Mouse (Mus musculus) kidney, adult 2 months (tissue): ENCODE measurements at regions not wholly inside any gene's neighbourhood (a gene's known extent, or its start where the extent isn't known, plus 50 kb on each side); places are given as distances from the start of the nearest gene placed in this dataset.

ENCODE experiments used
- DNase-seq: peaks from one replicate; pipeline ENCODE4 v3.0.0; 2021
- H3K27ac ChIP-seq: fragments of 200-500 bp; 2 replicates; pipeline ENCODE4 v1.5.1; 2012; ENCODE audit warnings: low read depth, low read length, control low read depth, inconsistent platforms; ENCODE audit not compliant: insufficient read depth
- H3K27me3 ChIP-seq: fragments of 200-500 bp; replicated peaks from 2 replicates; pipeline ENCODE4 v1.6.1; 2012; ENCODE audit warnings: mild to moderate bottlenecking, moderate library complexity, low read length, inconsistent platforms; ENCODE audit not compliant: control insufficient read depth, insufficient read depth
- H3K36me3 ChIP-seq: fragments of 200-500 bp; 2 replicates; pipeline ENCODE4 v1.6.1; 2012; ENCODE audit warnings: mild to moderate bottlenecking, moderate library complexity, low read length, inconsistent platforms; ENCODE audit not compliant: control insufficient read depth, insufficient read depth
- H3K4me1 ChIP-seq: fragments of 200-500 bp; 2 replicates; pipeline ENCODE4 v1.6.1; 2011; ENCODE audit warnings: low read length; ENCODE audit not compliant: control insufficient read depth, insufficient read depth
- H3K4me3 ChIP-seq: fragments of 200-500 bp; 2 replicates; pipeline ENCODE4 v1.5.1; 2011; ENCODE audit warnings: mild to moderate bottlenecking, low read depth, low read length, control low read depth; ENCODE audit not compliant: insufficient read depth
- CTCF ChIP-seq: fragments of 200-500 bp; conservative IDR thresholded peaks from 2 replicates; pipeline ENCODE4 v1.5.1; 2011; ENCODE audit warnings: low read depth, mild to moderate bottlenecking, control low read depth, low read length, moderate library complexity, mixed read lengths; ENCODE audit not compliant: insufficient read depth, insufficient read length
- POLR2A ChIP-seq: fragments of 200-500 bp; IDR thresholded peaks from one replicate; pipeline ENCODE4 v1.6.1; 2011; ENCODE audit warnings: low read depth, low read length, control low read depth
- WGBS: fragments of 180-500 bp; shearing (Covaris S2); methylation state at CpG from one replicate; pipeline ENCODE4 v1.1.7; 2018; 5-methylcytosine and 5-hydroxymethylcytosine counted together

DNA sequence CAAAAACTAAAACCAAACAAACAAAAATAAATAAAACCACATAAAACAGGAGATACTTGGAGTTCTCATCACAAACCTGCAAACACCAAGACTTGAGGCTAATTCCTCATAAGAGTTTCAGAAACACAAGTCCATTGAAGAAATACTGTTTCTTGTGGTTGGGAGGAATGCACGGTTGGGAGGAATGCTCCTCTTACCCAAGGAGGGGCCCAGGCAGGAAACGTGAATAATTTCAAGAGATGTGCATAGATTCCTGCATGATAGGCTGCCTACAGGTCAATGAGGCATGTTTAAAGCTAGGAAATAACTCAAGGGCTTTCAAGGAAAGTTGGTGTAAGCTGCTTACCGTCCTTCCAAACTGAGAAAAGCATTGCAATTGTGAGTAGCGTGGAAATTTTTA, 243.7 kb downstream of the Fam49a start:
- 57% methylated on average over 4 of the region's 4 CpGs for WGBS
- H3K4me3 ChIP-seq, result no peak overlapping the region
- no peaks in the 10 kb centered on the region for H3K36me3 ChIP-seq
- no peak overlapping the region for H3K27ac ChIP-seq
- DNase-seq, result no peak
- TF ChIP-seq CTCF (no peak), POLR2A (no peak)
- H3K27me3 ChIP-seq, result no peaks in the 10 kb centered on the region
- H3K4me1 ChIP-seq, result no peaks in the 10 kb centered on the region

DNA sequence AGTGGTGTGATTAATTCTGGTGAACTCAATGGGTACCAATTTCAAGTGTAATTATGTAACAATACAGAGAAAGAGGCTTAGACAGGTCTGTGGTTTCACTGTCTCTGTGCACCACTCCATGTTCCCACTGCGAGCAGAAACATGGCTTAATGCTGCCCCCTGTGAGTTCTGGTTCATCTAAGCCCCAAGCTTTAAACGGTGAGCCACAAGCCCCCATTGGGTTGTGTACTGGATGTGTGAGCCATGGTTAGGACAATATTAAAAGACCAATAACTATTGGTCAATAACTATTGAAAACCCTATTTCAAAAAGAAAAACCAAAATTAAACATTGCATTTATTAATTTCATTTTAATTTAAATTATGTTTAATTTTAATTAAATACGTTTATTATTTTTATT, 238.0 kb downstream of the Fam49a start:
- TF ChIP-seq POLR2A, result no peak
- TF ChIP-seq CTCF, result no peak
- 73% methylated on average over 3 of the region's 3 CpGs for WGBS
- no peak overlapping the region for H3K27ac ChIP-seq
- H3K27me3 ChIP-seq, result no peaks in the 10 kb centered on the region
- no peaks in the 10 kb centered on the region for H3K36me3 ChIP-seq
- DNase-seq, result no peak
- no peak overlapping the region for H3K4me3 ChIP-seq
- H3K4me1 ChIP-seq, result no peaks in the 10 kb centered on the region

DNA sequence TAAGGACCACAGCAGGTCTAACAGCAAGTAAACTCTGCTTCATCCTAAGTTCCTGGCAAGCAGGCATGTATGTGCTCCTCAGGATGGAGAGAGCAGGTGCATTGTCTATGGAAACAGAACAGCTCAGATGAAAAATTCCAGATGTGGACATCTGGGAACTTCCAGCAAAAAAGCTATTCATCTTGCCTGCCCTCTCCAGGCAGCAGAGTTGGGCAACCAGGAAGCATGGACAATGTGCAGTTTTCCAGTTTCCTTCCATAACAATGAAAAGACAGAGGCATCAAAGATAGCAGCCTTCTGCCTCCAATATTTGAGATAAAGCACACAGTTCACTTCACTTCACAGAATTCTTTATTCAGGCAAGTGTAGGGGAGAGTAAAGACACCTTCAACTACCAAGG, 236.7 kb downstream of the Fam49a start:
- DNase-seq, result no peak
- TF ChIP-seq CTCF, result no peak
- TF ChIP-seq POLR2A, result no peak
- no peaks in the 10 kb centered on the region for H3K27me3 ChIP-seq
- H3K4me1 ChIP-seq, result no peaks in the 10 kb centered on the region
- H3K4me3 ChIP-seq, result no peak overlapping the region
- no peak overlapping the region for H3K27ac ChIP-seq
- no peaks in the 10 kb centered on the region for H3K36me3 ChIP-seq

DNA sequence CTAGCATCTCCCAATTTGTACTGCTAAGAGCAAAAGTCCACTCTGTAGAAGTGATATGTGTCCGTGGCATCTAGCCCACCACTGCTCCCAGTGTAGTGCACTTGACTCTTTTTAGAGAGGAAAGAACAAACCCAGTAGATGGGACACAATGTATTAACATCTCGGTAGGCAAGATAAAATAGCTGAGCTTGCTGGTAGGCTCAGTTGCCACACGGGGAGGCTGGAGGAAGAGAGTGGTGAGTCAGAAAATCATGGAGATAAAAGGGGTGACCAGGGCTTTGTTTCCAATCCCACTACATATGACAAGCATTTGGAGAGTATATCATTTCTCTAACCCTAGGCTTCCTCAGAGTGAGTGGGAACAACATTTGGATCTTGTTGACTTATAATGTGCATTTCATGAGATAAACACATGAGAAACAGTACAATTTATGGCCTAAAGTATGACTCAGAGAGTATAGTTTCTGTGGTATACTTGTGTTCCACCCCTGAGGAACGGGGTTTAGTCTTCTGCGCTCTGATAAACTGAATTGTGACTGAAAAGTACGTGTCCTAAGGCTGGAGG, 235.4 kb downstream of the Fam49a start:
- no peak for DNase-seq
- H3K4me3 ChIP-seq, result no peak overlapping the region
- TF ChIP-seq CTCF (no peak), POLR2A (no peak)
- WGBS, result 83% methylated on average over 6 of the region's 6 CpGs
- H3K27ac ChIP-seq, result no peak overlapping the region
- H3K36me3 ChIP-seq, result no peaks in the 10 kb centered on the region
- H3K4me1 ChIP-seq, result no peaks in the 10 kb centered on the region
- H3K27me3 ChIP-seq, result no peaks in the 10 kb centered on the region

DNA sequence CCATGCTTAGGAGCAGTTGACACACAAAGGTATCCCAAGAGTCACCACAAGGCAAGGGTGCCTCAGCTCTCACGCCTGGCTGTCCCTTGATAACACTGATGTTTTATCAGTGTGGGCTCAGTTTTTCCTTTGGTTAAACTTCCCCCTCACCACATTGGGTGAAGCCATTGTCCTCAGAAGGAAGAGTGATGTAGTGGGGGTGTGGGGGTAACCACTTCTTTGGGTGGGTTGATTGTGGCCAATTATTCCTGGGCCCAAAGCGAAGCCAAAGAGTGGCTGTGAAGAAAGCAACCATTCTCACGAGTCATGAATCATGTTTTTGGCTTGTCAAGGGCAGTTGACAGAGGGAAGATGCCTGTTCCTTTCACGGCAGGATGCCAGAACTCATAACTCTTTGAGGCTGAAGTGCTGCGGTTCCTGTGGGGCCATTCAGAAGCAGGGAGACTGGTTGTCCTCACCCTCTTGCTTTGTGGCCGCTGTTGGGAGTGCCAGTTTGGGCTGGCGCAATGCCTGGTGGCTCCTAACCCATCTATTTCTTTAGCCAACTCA, 234.7 kb downstream of the Fam49a start:
- TF ChIP-seq POLR2A, result no peak
- no peak for TF ChIP-seq CTCF
- WGBS, result 65% methylated on average over 7 of the region's 7 CpGs
- peak; percentile 51 for DNase-seq
- H3K4me3 ChIP-seq, result no peak overlapping the region
- no peak overlapping the region for H3K27ac ChIP-seq
- no peaks in the 10 kb centered on the region for H3K4me1 ChIP-seq
- H3K27me3 ChIP-seq, result no peaks in the 10 kb centered on the region
- no peaks in the 10 kb centered on the region for H3K36me3 ChIP-seq

DNA sequence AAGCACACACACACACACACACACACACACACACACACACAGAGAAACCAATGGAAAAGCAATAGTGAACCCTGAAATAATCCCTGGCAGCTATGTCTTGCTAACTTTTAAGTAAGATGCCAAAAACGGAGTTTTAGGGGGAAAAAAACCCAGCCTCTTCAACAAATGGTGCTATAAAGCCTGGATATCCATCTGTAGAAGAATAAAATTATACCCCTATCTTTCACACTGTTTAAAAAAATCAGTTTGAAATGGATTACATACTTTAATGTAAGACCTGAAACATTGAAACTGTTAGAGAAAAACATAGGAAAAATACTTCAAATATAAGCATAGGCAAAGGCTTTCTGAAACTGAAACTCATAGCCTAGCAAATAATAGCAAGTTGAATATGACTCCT, 228.2 kb downstream of the Fam49a start:
- Histone ChIP-seq H3K4me1 (no peaks in the 10 kb centered on the region), H3K27me3 (no peaks in the 10 kb centered on the region), H3K27ac (no peak overlapping the region), H3K36me3 (no peaks in the 10 kb centered on the region), H3K4me3 (no peak overlapping the region)
- 79% methylated on average over 1 of the region's 1 CpGs for WGBS
- DNase-seq, result no peak
- TF ChIP-seq POLR2A (no peak), CTCF (no peak)

DNA sequence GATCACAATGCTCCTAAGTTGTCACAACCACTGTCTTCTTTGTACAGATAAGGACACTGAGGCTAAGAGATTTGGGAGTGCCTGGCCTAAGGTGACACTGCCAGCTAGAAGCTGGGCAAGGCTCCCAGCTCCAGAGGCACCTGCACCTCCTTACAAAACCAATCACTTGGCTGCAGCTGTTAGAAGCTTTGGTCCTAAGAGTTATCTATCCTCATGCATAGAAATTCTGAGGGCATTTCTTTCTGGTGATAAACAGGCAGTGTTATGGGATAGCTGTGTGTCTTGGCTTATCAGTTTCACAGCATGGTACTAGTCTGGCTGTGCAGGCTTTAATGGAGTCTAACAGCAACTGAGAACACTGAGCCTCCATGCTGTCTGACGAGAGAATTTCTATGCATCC, 226.2 kb downstream of the Fam49a start:
- Histone ChIP-seq H3K27ac (no peak overlapping the region), H3K27me3 (no peaks in the 10 kb centered on the region), H3K36me3 (no peaks in the 10 kb centered on the region), H3K4me1 (no peaks in the 10 kb centered on the region), H3K4me3 (no peak overlapping the region)
- 87% methylated on average over 1 of the region's 1 CpGs for WGBS
- no peak for DNase-seq
- no peak for TF ChIP-seq CTCF
- no peak for TF ChIP-seq POLR2A

DNA sequence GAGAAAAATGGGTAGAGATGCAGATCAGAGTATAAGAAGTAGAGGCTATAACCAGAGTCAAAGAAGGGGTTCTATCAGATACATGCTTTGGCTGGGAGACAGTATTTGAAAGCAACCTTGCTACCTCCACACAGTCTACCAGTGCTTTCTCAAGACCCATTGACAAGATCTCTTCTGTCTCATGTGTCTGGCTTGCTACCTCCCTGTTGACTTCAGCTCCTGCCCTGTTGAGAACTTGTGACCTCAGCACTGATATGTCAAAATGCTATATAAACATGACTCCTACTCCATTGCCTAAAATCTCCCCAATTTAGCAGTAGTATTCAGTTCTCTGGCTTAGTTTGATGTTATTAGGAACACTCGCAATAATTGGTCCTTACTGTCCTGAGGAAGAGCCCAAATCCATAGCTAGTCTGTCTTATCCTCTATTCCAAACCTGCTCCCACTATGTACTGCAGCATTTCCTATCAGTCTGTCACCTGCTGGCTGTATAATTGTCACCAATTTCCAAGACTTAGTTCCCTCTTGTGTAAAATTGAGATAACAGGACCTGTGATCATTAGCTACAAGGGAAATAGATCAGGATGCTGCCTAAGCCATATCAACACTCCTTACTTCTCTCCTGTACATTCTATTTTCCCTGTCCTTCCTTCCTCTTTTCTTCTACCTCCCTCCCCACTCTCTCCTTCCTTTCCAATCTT, 224.9 kb downstream of the Fam49a start:
- no peaks in the 10 kb centered on the region for H3K27me3 ChIP-seq
- no peak for TF ChIP-seq CTCF
- TF ChIP-seq POLR2A, result no peak
- no peak overlapping the region for H3K27ac ChIP-seq
- WGBS, result 100% methylated on average over 1 of the region's 1 CpGs
- DNase-seq, result no peak
- H3K4me3 ChIP-seq, result no peak overlapping the region
- H3K36me3 ChIP-seq, result no peaks in the 10 kb centered on the region
- H3K4me1 ChIP-seq, result no peaks in the 10 kb centered on the region
